In the genomic region with DNA sequence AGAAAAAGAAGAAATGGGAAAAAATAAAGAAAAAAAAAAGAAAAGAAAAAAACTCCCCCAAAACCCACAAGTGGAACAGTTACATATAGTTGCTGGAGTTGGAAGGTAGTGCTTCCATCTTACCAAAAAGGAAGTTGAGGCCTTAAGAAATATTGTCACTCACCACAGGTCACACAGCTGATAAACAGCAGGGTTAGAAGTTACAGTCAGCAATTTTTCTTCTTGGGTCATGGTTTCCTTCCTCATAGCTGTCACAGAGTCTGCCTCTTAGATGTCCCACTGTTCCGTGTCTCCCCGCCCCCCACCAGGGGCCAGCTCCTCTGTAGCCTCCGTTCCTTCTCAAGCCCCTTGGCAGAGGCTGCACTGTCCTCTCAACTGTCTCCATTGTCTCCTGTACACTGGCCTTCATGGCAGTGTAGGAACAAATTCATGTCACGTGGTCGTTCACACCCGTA, we compare ENCODE assay signal across 9 mouse cellular contexts. TPM values are rescaled to one million over a fixed set of nuclear protein-coding genes. Genes with fewer than 3 reads are reported as not detected.
DNase-seq lines count a peak whose midpoint lies in the region; ATAC-seq and TF ChIP-seq lines count a peak whose summit lies in the region.
"Had no signal": no experiment of that assay in that cellular context is flagged by ENCODE, and none has a peak within 500 bp of the region (broad histone marks: within the 10 kb centered on the region; RNA-seq: fewer than 3 reads in every experiment).

No protein-coding gene starts in this region.

- H3K9ac ChIP-seq in lung, postnatal 0 days (replicated peaks; ENCODE audit: low read depth) = no peak overlapping the region
- H3K9ac ChIP-seq: forebrain, embryonic 15.5 days had no signal

- no peak overlapping the region for H3K4me2 ChIP-seq in lung, postnatal 0 days (replicated peaks; ENCODE audit: low read depth, low read length)

- no peak overlapping the region for H3K4me3 ChIP-seq in lung, postnatal 0 days (ENCODE audit: low read depth, low read length)
- H3K4me3 ChIP-seq: forebrain, embryonic 15.5 days had no signal

- no peaks in the 10 kb centered on the region for H3K36me3 ChIP-seq in lung, postnatal 0 days (ENCODE audit: insufficient read depth, low read length)
- H3K36me3 ChIP-seq: forebrain, embryonic 15.5 days had no signal

- H3K4me1 ChIP-seq in lung, postnatal 0 days (ENCODE audit: insufficient read depth, low read depth, low read length) = peaks cover 4% of the 10 kb centered on the region; the same call in 1 of the 2 replicates

- H3K27me3 ChIP-seq in lung, postnatal 0 days (replicated peaks; ENCODE audit: insufficient read depth, low read length) = no peaks in the 10 kb centered on the region
- H3K27me3 ChIP-seq: forebrain, embryonic 15.5 days had no signal

- no peak; the same call in 1 of the 2 replicates for ATAC-seq in lung, postnatal 0 days
- peak; percentile 87 to 94 for ATAC-seq in hematopoietic stem cell, adult 5-6 weeks (replicated peaks in 1 of 2; ENCODE audit: insufficient read depth in 1 of 2, low FRiP score in 2 of 2, low TSS enrichment in 1 of 2, low read depth in 1 of 2, poor library complexity in 2 of 2, severe bottlenecking in 2 of 2)
- ATAC-seq in megakaryocyte-erythroid progenitor cell, adult 5-6 weeks (replicated peaks; ENCODE audit: low FRiP score, low TSS enrichment, poor library complexity, severe bottlenecking) = peak; percentile 54

- WGBS in lung, postnatal 0 days = 68% methylated on average over 6 of the region's 6 CpGs

- no peak for TF ChIP-seq CTCF in lung, postnatal 0 days (IDR thresholded peaks at IDR 0.05)

- DNase-seq in lung, postnatal 0 days (ENCODE audit: low spot score) = peak; percentile 44
- no peak for DNase-seq in lung, postnatal 10 days
- DNase-seq in kidney, postnatal 4 days = peak; percentile 38 to 51
- DNase-seq in layer of hippocampus, postnatal 25 days (ENCODE audit: extremely low spot score in 1 of 2, low spot score in 1 of 2) = no peak
- DNase-seq in urinary bladder, postnatal 14 days (ENCODE audit: low spot score) = no peak
- no peak for DNase-seq in frontal cortex, postnatal 14 days (ENCODE audit: low spot score in 2 of 2)

- H3K27ac ChIP-seq in lung, postnatal 0 days (ENCODE audit: low read length) = no peak overlapping the region
- H3K27ac ChIP-seq: forebrain, embryonic 15.5 days had no signal

- no peaks in the 10 kb centered on the region for H3K9me3 ChIP-seq in lung, postnatal 0 days (ENCODE audit: low read length)
- H3K9me3 ChIP-seq: forebrain, embryonic 15.5 days had no signal

- no peak for TF ChIP-seq EP300 in lung, postnatal 0 days (IDR thresholded peaks at IDR 0.05)

RNA-seq across cellular contexts. Expression of a gene that starts 1.0 kb away (rescaled TPM):
- 10.2 and 11.3 TPM in 2 replicates for polyA plus RNA-seq in lung, postnatal 0 days (2015; fragmentation: Nextera tagmentation; extraction: Ambion mirVana)
- total RNA-seq in hematopoietic stem cell, adult 5-6 weeks (2017) = 25.9 and 33.5 TPM in 2 replicates
- total RNA-seq in megakaryocyte-erythroid progenitor cell, adult 5-6 weeks (2014; fragmentation: Nextera tagmentation) = 1.8 TPM in 1 of 2 replicates, not detected in the other
- total RNA-seq in megakaryocyte-erythroid progenitor cell, adult 5-6 weeks (2017) = 0.23 and 2.1 TPM in 2 replicates
- total RNA-seq in layer of hippocampus, postnatal 25 days (2021) = 1 to 10 TPM; 1.4 to 1.5 TPM

Comparison
In these comparisons a context has a peak if more than half of its experiments do, and no peak if none do; other contexts are left out.
1. DNase-seq: peak in lung, postnatal 0 days (single experiment) and kidney, postnatal 4 days (2 of 2); none in lung, postnatal 10 days (single experiment), layer of hippocampus, postnatal 25 days (0 of 2), urinary bladder, postnatal 14 days (single experiment) and frontal cortex, postnatal 14 days (0 of 2).